Mouse (Mus musculus) adrenal gland, postnatal 14 days (tissue): ENCODE measurements at regions not wholly inside any gene's neighbourhood (a gene's known extent, or its start where the extent isn't known, plus 50 kb on each side); places are given as distances from the start of the nearest gene placed in this dataset.
A peak's percentile ranks its signal among the peaks of the same experiment; 100 is the strongest.

Experiments
- DNase-seq: peaks from one replicate; pipeline ENCODE4 v3.0.0; 2021; ENCODE audit warnings: mixed read lengths

GRCm38 (mm10) chr10:24357636-24358035, 134.3 kb downstream of the Moxd1 start:
- no peak for DNase-seq

DNA sequence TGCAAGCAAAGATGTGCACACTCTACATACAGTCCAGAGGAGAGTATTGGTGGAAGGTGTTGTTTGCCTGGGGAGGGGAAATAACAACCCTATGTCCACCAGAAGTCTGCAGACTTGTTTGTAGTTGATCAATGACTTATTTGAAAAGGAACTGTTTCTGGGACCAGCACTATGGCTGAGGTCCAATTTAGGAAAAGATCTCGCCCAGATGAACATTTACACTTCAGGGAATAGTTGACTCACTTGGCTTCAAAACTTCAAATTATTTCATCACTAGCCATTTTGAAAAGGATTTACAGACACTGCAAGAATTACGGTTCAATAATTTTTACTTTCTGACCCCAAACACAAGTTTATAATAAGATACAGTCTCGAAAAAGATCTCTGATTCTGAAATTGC, 138.1 kb downstream of the Moxd1 start:
- DNase-seq = no peak

- no peak for DNase-seq
Measured at GRCm38 (mm10) chr10:24365369-24365768, 142.1 kb downstream of the Moxd1 start.

DNA sequence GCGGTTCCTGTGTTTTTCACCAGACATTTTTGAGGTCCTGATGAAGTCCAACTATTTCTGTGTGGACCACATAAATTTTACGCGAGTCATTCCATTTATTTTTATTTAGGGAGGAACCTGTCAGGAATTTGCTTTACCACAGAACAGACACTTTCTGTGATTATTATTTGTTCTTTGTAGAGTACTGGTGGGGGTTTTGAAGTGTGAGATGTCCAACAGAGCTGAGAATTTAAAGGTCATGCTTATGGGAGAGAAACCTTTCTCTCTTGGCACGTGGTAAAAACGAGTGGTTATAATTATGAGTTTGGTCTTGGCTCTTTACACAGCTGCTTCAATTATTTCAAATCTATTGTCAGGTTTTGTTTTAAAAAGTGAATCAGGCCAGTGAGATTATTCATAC, 143.7 kb downstream of the Moxd1 start:
- no peak for DNase-seq

GRCm38 (mm10) chr10:24373957-24374356, 150.6 kb downstream of the Moxd1 start:
- peak; percentile 31 for DNase-seq

DNA sequence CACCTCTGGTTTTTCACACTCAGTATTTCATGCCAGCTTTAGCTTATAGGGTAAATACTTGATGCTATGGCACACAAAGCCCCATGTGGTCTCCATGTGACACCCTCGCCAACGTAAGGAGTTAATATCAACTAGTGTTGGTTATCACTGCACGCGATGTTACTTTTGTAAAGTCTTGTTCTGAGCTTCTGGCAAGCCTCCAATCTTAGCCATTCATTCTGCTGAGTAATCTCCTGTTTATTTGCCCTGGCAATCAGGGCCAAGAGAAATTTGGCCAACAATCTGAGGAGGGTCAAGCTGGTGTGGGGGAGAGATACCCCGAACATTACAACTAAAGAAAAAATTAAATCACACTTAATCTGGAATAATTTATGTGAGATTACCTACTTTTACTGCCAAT, 156.0 kb downstream of the Moxd1 start:
- DNase-seq = peak; percentile 45

- no peak for DNase-seq
Measured at GRCm38 (mm10) chr10:24380478-24381273, 157.4 kb downstream of the Moxd1 start.

DNA sequence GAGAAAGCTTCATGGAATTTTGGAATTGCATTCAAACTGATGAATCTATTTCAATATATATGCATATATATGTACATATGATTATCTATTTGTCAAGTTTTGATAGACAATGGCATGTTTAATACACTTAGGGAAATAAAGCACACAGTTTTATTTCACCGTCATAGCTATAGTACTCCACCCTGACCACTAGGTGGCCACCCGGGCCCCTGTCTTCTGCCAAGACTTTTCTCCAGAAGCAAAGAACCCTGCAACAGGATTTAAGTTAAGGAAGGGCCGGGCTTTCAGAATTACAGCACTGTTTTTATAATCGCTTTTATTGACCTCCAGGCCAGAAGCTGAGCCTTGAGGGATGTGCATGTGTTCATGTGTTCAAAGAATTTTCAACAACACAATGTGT, 158.6 kb downstream of the Moxd1 start:
- peak; percentile 65 for DNase-seq

GRCm38 (mm10) chr10:24384061-24384460, 160.7 kb downstream of the Moxd1 start:
- DNase-seq = no peak

DNA sequence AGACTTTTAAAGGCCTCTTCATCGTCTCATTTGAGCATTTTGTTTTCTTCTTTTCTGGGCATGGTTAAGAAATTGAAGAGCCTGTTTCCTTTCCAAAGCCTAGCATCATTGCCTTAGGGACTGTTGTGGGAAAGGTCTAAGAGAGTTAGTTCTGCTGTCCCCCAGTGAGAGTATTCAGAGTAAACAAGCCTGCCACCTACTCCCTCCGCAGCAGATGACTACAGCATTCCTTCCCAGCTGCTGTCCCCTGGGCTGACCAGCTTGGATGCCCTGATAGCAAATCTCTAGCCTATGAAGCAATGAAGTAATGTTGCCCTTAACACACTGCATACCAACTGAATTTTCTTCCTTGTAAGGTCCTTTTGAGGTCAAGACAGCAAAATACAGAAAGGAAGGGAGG, 164.9 kb downstream of the Moxd1 start:
- no peak for DNase-seq

DNA sequence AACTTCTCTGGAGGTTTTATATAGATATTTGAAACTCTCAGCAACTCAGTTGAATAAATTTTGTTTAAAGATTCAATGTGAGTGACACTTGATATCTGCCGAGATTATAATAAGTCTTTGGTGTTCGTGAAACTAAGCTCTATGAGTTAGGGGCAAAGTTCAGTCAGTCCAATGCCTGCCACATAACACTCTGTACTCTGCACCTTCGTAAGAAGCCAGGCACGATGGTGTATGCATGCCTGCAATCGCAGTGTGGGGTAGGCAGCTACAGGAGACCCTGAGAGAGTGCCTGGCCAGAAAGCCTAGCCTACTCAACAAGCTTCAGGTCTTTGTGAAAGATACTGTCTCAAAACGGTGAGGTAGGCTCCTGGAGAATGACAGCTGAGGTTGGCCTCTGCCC, 167.7 kb downstream of the Moxd1 start:
- DNase-seq = no peak

- no peak for DNase-seq
Measured at GRCm38 (mm10) chr10:24392066-24392465, 168.7 kb downstream of the Moxd1 start.

DNA sequence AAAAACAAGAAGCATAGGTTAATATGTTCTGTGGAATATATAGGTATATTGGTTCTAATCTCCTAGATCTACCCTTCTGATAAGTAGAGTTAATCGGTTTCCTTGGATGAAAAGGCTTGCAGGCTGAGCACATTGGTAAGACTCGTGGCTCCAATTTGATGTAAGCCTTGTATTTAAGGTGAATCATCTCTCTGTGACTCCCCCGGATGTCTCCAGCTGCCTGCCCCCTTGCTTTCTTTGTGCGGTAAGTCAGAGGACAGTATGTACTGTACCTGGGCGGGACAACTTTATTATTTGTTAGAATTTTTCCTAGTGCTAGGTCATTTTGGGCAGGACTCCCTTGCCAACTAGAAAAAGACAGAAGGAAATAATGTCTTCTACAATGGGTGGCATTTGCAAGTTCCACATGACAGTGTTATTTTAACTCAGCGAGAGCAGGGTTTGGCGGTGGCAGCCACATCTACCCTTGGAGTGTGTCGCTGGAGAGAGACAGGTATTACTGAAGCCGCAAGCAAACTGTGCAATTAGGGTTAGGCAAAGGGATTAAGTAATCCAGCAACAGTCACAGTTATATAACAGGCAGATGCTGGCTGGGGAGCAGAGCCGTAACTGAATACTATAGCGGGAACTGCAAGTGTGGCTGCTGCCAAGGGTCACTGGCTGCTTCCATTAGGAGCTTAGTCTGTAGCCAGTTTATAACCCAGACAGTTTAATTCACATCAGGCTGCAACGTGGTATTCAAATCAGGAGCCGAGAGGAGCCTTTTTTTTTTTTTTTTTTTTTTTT, 172.9 kb downstream of the Moxd1 start:
- DNase-seq = no peak

DNA sequence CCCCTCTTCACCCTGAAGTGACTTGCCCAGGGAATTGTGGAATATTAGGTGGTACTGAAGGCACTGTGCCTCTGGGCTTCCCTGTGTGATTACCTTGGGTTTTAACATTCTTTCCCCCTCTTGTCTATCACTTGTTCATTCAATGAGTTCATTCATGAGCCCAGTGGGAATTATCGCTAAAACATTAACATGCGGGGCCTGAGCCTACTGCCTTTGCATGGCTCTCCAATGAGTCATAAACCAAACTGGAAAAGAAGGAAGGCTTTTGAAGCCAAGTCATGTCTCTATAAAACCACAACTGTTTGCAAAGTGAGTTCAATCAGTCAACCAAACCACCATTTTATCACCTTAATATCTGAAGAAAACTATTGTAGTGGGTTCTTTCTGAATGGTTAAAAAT, 173.8 kb downstream of the Moxd1 start:
- DNase-seq = no peak

DNA sequence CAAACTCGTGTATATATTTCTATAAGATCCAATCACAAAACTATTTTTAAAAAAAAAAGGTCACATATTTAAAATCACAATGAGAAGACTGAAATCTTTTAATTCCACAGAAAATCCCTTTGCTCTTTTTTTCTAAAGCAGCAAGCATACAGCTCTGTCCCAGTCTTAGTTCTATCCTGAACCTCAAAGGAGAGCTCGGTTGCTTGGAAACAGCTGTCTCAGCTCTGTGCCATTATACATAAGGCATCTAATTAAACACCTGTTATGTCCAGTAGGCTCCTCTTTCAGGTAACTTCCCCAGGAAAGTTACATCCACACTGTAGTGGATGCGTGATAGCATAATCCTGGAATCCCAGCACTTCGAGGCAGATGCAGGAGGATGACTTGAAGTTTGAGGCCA, 181.5 kb downstream of the Moxd1 start:
- no peak for DNase-seq

DNA sequence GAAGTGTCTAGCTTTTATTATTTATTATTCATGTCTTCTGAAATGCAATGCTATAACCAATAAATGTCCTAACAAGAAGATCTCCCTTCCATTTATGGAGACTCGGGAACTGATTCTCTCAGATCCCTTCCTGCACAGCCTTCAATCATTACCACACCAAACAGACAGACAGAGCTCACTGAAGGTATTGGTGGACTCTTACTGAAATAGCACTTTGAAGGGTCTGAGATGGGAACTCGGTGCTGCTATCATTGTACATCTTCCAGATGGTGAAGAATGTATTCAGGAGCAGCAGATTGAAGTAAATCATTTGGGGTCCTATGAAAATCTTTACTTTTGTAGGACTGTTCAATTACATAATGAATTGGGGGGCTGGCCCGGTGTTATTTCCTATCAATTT, 183.6 kb downstream of the Moxd1 start:
- DNase-seq = no peak

- DNase-seq = no peak
Measured at GRCm38 (mm10) chr10:24407411-24408227, 184.3 kb downstream of the Moxd1 start.

GRCm38 (mm10) chr10:24409976-24410375, 185.3 kb upstream of the Ccn2 start:
- DNase-seq = peak; percentile 41

DNA sequence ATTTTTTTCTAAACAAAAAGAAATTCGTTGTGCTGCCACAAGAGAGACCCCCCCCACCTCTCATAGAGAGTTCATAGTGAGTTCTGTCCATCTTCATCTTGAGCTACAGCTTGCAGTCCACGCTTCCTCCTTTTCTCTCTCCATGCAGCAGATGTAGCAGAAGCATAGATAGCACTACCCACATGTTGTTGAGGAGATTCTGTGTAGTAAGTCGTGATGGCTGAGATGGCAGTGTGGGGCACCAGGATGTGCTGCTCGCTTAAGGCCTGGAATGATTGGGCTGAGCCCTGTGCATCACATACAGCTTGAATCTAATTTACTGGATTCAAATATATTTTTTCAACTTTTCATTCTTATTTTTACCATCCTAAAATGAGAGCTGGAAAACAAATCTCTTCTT, 184.4 kb upstream of the Ccn2 start:
- no peak for DNase-seq

GRCm38 (mm10) chr10:24422498-24423160, 172.6 kb upstream of the Ccn2 start:
- DNase-seq = no peak

GRCm38 (mm10) chr10:24433737-24434367, 161.4 kb upstream of the Ccn2 start:
- DNase-seq = no peak

DNA sequence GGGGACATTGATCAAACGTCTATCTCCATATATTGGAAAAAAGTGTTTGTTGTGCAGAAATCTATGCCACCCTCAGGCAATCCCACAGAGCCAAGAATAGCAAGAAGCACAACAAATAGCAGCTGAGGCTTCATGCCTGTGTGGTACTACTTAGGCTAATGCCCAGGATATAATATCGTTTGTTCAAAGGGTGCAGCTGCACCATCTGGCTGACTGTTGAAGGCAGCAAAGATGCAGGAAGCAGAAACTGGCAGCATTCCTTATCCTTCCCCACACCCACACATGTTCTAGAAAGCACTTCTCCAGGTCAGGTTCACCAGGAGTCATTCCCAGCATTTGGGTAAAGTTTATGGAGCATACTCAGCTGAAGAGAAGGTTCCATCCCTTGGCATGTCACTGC, 158.1 kb upstream of the Ccn2 start:
- DNase-seq = no peak
